Mouse (Mus musculus) ES-E14 (cell line): ENCODE measurements around the gene Eci1. TPM values are rescaled to one million over a fixed set of nuclear protein-coding genes. Genes with fewer than 3 reads are reported as not detected.

Experiments
- DNase-seq: peaks from one replicate; pipeline ENCODE4 v3.0.0-alpha.2; 2013; ENCODE audit warnings: low read depth, low spot score
- H3K27ac ChIP-seq: 2 replicates; pipeline ENCODE4 v1.5.1; 2012; ENCODE audit warnings: low read depth, mild to moderate bottlenecking, low read length, moderate library complexity, mixed read lengths; ENCODE audit not compliant: poor library complexity, insufficient read depth, severe bottlenecking
- H3K36me3 ChIP-seq: 2 replicates; pipeline ENCODE4 v1.6.1; 2012; ENCODE audit warnings: mild to moderate bottlenecking, low read length, moderate library complexity, mixed read lengths; ENCODE audit not compliant: control insufficient read depth, poor library complexity, insufficient read depth, severe bottlenecking
- H3K4me1 ChIP-seq, 2 experiments: fragments of 150-350 bp in 1 of 2; sonication (generic) in 1 of 2; 2 replicates each; pipeline ENCODE4 v1.6.1; 2012; ENCODE audit warnings: low read length in 2 of 2, mild to moderate bottlenecking in 1 of 2, mixed read lengths in 1 of 2; ENCODE audit not compliant: control insufficient read depth in 2 of 2, insufficient read depth in 2 of 2, poor library complexity in 1 of 2
- H3K4me3 ChIP-seq, 2 experiments: fragments of 150-350 bp in 1 of 2; sonication (generic) in 1 of 2; 2 replicates each; pipeline ENCODE4 v1.5.1; 2012; ENCODE audit warnings: low read length in 2 of 2, low read depth in 1 of 2, mild to moderate bottlenecking in 1 of 2, mixed read lengths in 1 of 2; ENCODE audit not compliant: insufficient read depth in 1 of 2, poor library complexity in 1 of 2, severe bottlenecking in 1 of 2
- H3K9ac ChIP-seq: 2 replicates; pipeline ENCODE4 v1.6.1; 2012; ENCODE audit warnings: low read depth, mild to moderate bottlenecking, low read length, mixed read lengths; ENCODE audit not compliant: poor library complexity, insufficient read depth, severe bottlenecking
- H3K9me3 ChIP-seq: fragments of 150-350 bp; sonication (generic); 2 replicates; pipeline ENCODE4 v1.6.1; 2012; ENCODE audit warnings: low read depth, mild to moderate bottlenecking, low read length; ENCODE audit not compliant: control insufficient read depth, insufficient read depth
- CHD2 ChIP-seq: IDR thresholded peaks from 2 replicates; pipeline ENCODE4 v1.6.1; 2014; ENCODE audit warnings: mild to moderate bottlenecking, low read depth, low read length, inconsistent platforms
- HCFC1 ChIP-seq: IDR thresholded peaks from 2 replicates; pipeline ENCODE4 v1.6.1; 2012; ENCODE audit warnings: low read length, inconsistent platforms, borderline replicate concordance; ENCODE audit not compliant: insufficient read depth
- MAFK ChIP-seq: IDR thresholded peaks from 2 replicates; pipeline ENCODE4 v1.6.1; 2014; ENCODE audit warnings: mild to moderate bottlenecking, low read depth, low read length, inconsistent platforms; ENCODE audit not compliant: insufficient read depth
- ZC3H11A ChIP-seq: IDR thresholded peaks from 2 replicates; pipeline ENCODE4 v1.6.1; 2012; ENCODE audit warnings: low read depth, mild to moderate bottlenecking, inconsistent platforms, low read length, borderline replicate concordance
- ZNF384 ChIP-seq: IDR thresholded peaks from 2 replicates; pipeline ENCODE4 v1.6.1; 2012; ENCODE audit warnings: low read depth, low read length, inconsistent platforms
- in situ Hi-C, 2 experiments: fragments of 600-800 bp; cut with MboI; formaldehyde crosslinking; loops; one replicate each; pipeline ENCODE4 v1.15.1; 2025; ENCODE audit warnings: low sequenced_read_pairs in 2 of 2, inconsistent platforms in 1 of 2; ENCODE audit not compliant: unreplicated experiment in 2 of 2
- total RNA-seq: library from RNA; depleted of rRNA; stranded (reverse); fragments of 300-350 nt; gene quantifications from 2 replicates; pipeline ENCODE4 v1.2.3, GENCODE M21; 2012

Gene Eci1
- total RNA-seq, 1 experiment = 42.9 TPM

DNA sequence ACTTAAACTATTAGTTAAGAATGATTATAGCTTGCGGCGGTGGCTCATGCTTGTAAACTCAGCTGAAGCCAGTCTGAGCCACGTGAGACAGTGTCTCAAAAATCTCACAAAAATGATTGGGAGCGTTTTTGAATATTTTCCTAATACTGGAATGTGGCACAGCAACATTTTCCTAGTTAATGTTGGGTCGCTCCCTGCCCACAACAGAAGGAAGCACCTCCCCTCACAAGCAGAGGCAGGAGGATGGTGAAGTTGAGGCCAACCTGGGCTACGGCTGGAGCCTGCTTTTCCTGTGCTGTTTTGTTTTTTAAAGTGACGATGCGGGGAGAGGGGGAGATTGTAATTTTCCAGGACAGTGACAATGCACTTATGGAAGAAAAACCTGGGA is 723 bp downstream of the Eci1 start:
- Histone ChIP-seq H3K27ac (peak overlapping the region; percentile 88; the same call in 1 of the 2 replicates), H3K4me1 (no peaks in the 10 kb centered on the region), H3K4me3 (peak overlapping the region; percentile 91 to 94), H3K9ac (peak overlapping the region; percentile 97), H3K36me3 (peaks cover 16% of the 10 kb centered on the region), H3K9me3 (no peaks in the 10 kb centered on the region)
- no peak for TF ChIP-seq MAFK
- no peak for TF ChIP-seq ZNF384
- TF ChIP-seq CHD2 = no peak
- TF ChIP-seq HCFC1 = no peak
- TF ChIP-seq ZC3H11A = no peak
- no peak for DNase-seq
- in situ Hi-C loops = no loop called here

- no peak overlapping the region for H3K4me3 ChIP-seq
- in situ Hi-C loops = no loop called here
- no peaks in the 10 kb centered on the region for H3K9me3 ChIP-seq
- H3K4me1 ChIP-seq = no peaks in the 10 kb centered on the region
- no peak for DNase-seq
- H3K9ac ChIP-seq = no peak overlapping the region
- TF ChIP-seq ZC3H11A (no peak), ZNF384 (no peak), CHD2 (no peak), HCFC1 (no peak), MAFK (no peak)
- H3K27ac ChIP-seq = no peak overlapping the region
- peaks cover 5% of the 10 kb centered on the region for H3K36me3 ChIP-seq
Measured at GRCm38 (mm10) chr17:24429201-24429983, 3.0 kb downstream of the Eci1 start.

DNA sequence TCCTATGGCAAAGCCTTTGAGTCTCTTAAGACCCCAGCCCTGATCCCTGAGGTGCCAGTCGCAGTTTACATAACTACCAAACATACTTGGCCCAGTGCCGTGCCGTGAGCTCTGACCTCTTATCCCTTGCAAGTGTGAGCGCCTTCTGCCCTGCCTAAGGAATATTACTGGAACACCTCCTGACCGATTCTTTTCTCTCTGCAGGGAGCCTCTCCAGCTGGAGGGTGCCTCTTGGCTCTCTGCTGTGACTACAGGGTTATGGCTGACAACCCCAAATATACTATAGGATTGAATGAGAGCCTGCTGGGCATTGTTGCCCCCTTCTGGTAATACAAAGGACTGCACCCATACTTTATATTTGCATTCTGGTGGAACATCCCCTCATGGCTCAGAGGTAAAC is 10.6 kb downstream of the Eci1 start:
- H3K4me1 ChIP-seq = peaks cover 0 to under 1% of the 10 kb centered on the region in 2 experiments; a peak in 1 of 4 replicates
- no peak for TF ChIP-seq MAFK
- TF ChIP-seq CHD2 = no peak
- TF ChIP-seq HCFC1 = no peak
- TF ChIP-seq ZC3H11A = no peak
- H3K27ac ChIP-seq = no peak overlapping the region
- H3K4me3 ChIP-seq = no peak overlapping the region
- in situ Hi-C loops = no loop called here
- H3K9ac ChIP-seq = no peak overlapping the region
- H3K36me3 ChIP-seq = peaks cover 11% of the 10 kb centered on the region; the same call in 1 of the 2 replicates
- no peaks in the 10 kb centered on the region for H3K9me3 ChIP-seq
- DNase-seq = no peak

DNA sequence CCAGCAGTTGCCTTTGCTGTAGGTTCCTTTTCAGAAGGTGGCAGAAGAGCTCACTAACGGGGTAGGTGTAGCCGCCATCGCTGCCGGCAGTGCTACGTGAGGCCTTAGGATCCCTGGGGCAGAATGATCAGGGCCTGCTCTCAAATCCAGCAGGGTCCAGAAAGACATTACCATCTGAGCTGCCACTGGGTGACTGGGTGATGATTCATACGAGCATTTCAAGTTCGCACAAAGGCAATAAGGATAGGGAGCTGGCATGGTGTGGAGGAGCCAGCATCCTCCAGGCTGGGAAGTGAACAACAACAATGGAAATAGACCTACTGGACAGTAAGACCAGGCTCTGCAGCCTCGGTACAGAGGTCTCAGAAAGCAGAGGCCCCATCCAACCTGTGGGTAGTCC is 13.9 kb downstream of the Eci1 start:
- TF ChIP-seq CHD2 (no peak), ZC3H11A (no peak), HCFC1 (no peak), ZNF384 (no peak), MAFK (no peak)
- no peaks in the 10 kb centered on the region for H3K9me3 ChIP-seq
- no peak for DNase-seq
- H3K4me3 ChIP-seq = no peak overlapping the region
- H3K36me3 ChIP-seq = peaks cover 31% of the 10 kb centered on the region
- H3K27ac ChIP-seq = no peak overlapping the region
- H3K4me1 ChIP-seq = peaks cover 0 to 2% of the 10 kb centered on the region in 2 experiments; a peak in 1 of 4 replicates
- in situ Hi-C loops = no loop called here
- H3K9ac ChIP-seq = no peak overlapping the region
